8 mouse cellular contexts compared by ENCODE assay signal in the genomic region with DNA sequence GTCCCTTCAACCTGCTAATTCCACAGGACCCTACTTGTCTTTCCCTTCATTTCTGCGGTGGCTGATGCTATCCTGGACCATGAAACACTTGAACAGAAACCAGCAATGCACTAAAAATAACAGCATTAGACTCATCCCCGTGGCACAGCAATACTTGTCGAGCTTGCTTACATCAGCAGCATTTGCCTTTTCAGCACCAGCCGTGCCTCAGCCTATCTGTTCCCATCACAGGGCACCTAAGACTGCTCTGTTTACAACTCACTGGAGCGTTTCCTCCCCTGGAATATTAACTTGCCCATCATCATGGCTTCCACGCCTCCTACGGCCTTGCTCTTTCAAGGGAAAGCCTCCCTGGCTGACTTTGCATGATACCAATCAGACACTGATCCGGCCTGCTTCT.
DNase-seq lines count a peak whose midpoint lies in the region; ATAC-seq and TF ChIP-seq lines count a peak whose summit lies in the region.

No protein-coding gene starts in this region.

- peak overlapping the region; percentile 37 for H3K4me2 ChIP-seq in heart, embryonic 14.5 days (ENCODE audit: low read length)
- no peak overlapping the region for H3K4me2 ChIP-seq in neural tube, embryonic 13.5 days

- peak in 1 of 2 experiments; percentile 47 for DNase-seq in cerebellum, adult 2 months
- no peak for DNase-seq in cerebellum, postnatal 14 days
- DNase-seq in heart, adult 8-10 months (ENCODE audit: low spot score), result no peak
- DNase-seq in neural tube, embryonic 10.5 days (ENCODE audit: extremely low spot score, low spot score), result no peak
- DNase-seq in kidney, postnatal 4 days, result peak; percentile 40 to 59
- DNase-seq in lung, adult 18-20 months, result no peak

- H3K27me3 ChIP-seq in cerebellum, adult 2 months (ENCODE audit: control insufficient read depth, insufficient read depth, low read length), result no peaks in the 10 kb centered on the region
- no peaks in the 10 kb centered on the region for H3K27me3 ChIP-seq in heart, embryonic 14.5 days (ENCODE audit: control insufficient read depth, insufficient read depth, low read length)
- no peaks in the 10 kb centered on the region for H3K27me3 ChIP-seq in neural tube, embryonic 13.5 days

- TF ChIP-seq POLR2A in cerebellum, adult 2 months (IDR thresholded peaks at IDR 0.05; ENCODE audit: borderline replicate concordance, insufficient read depth, low read length), result no peak

- H3K4me1 ChIP-seq in cerebellum, adult 2 months (ENCODE audit: control insufficient read depth, insufficient read depth, low read length), result peaks cover 54% of the 10 kb centered on the region
- H3K4me1 ChIP-seq in heart, embryonic 14.5 days (ENCODE audit: control insufficient read depth in 2 of 2, insufficient read depth in 2 of 2, low read length in 2 of 2), result peaks cover 31 to 62% of the 10 kb centered on the region in 2 experiments
- peaks cover 66% of the 10 kb centered on the region for H3K4me1 ChIP-seq in neural tube, embryonic 13.5 days (replicated peaks)

- no peak overlapping the region for H3K9ac ChIP-seq in heart, embryonic 14.5 days (ENCODE audit: low read length)
- no peak overlapping the region for H3K9ac ChIP-seq in neural tube, embryonic 13.5 days

- H3K27ac ChIP-seq in cerebellum, adult 2 months (ENCODE audit: insufficient read depth, low read length), result peak overlapping the region; percentile 75; the same call in 1 of the 2 replicates
- peak overlapping the region in 1 of 2 experiments; percentile 10; a peak in 2 of 4 replicates for H3K27ac ChIP-seq in heart, embryonic 14.5 days (replicated peaks in 1 of 2; ENCODE audit: control insufficient read depth in 1 of 2, insufficient read depth in 1 of 2, low read depth in 2 of 2, low read length in 2 of 2)
- H3K27ac ChIP-seq in neural tube, embryonic 13.5 days (replicated peaks), result 0 out of 2 replicates have a peak overlapping the region, but pooled peaks have one; percentile 9

- WGBS in cerebellum, adult 2 months, result 25% methylated on average over 8 of the region's 8 CpGs
- WGBS in heart, embryonic 14.5 days, result 26% methylated on average over 8 of the region's 8 CpGs
- 73% methylated on average over 8 of the region's 8 CpGs for WGBS in neural tube, embryonic 13.5 days

- H3K9me3 ChIP-seq in heart, embryonic 14.5 days (ENCODE audit: control insufficient read depth, low read length), result no peaks in the 10 kb centered on the region; the same call in 1 of the 2 replicates
- no peaks in the 10 kb centered on the region for H3K9me3 ChIP-seq in neural tube, embryonic 13.5 days

- 0 out of 2 replicates have a peak, but pooled peaks cover 7% of the 10 kb centered on the region for H3K36me3 ChIP-seq in heart, embryonic 14.5 days (ENCODE audit: control insufficient read depth, insufficient read depth, low read length)
- peaks cover 29% of the 10 kb centered on the region for H3K36me3 ChIP-seq in neural tube, embryonic 13.5 days

- TF ChIP-seq CTCF in cerebellum, adult 2 months (IDR thresholded peaks at IDR 0.05; ENCODE audit: borderline replicate concordance, insufficient read depth, low read depth, low read length), result no peak

- H3K4me3 ChIP-seq in cerebellum, adult 2 months (replicated peaks; ENCODE audit: insufficient read depth, low read depth, low read length), result no peak overlapping the region
- no peak overlapping the region for H3K4me3 ChIP-seq in heart, embryonic 14.5 days (ENCODE audit: control insufficient read depth in 1 of 2, insufficient read depth in 1 of 2, low read depth in 1 of 2, low read length in 2 of 2)
- H3K4me3 ChIP-seq in neural tube, embryonic 13.5 days, result no peak overlapping the region

- no peak for ATAC-seq in heart, embryonic 14.5 days (ENCODE audit: insufficient number of reproducible peaks, insufficient read depth, low FRiP score, low read depth)
- no peak for ATAC-seq in neural tube, embryonic 13.5 days (ENCODE audit: low read depth)

Comparison
In these comparisons a context has a peak if more than half of its experiments do, and no peak if none do; other contexts are left out.
1. DNase-seq: peak in kidney, postnatal 4 days (2 of 2); none in cerebellum, postnatal 14 days (0 of 2), heart, adult 8-10 months (single experiment), neural tube, embryonic 10.5 days (single experiment) and lung, adult 18-20 months (0 of 2).